Mouse (Mus musculus): ENCODE results near the gene Pck2.
A peak's percentile ranks its signal among the peaks of the same experiment; 100 is the strongest.

Pck2 gene

GRCm38 (mm10) chr14:55536116-55536745 lies 3.8 kb upstream of the Pck2 start:
- DNase-seq = no peak

- DNase-seq = peak; percentile 34 to 53
Measured at GRCm38 (mm10) chr14:55540787-55541321, 788 bp downstream of the Pck2 start.

GRCm38 (mm10) chr14:55542268-55542667 lies 2.2 kb downstream of the Pck2 start:
- no peak for DNase-seq

GRCm38 (mm10) chr14:55544334-55544733 lies 4.3 kb downstream of the Pck2 start:
- no peak for DNase-seq

- no peak for DNase-seq
Measured at GRCm38 (mm10) chr14:55550191-55550590, 10.1 kb downstream of the Pck2 start.

GRCm38 (mm10) chr14:55551347-55551746 lies 11.3 kb downstream of the Pck2 start:
- DNase-seq = no peak

- no peak for DNase-seq
Measured at GRCm38 (mm10) chr14:55551794-55552193, 11.7 kb downstream of the Pck2 start.

GRCm38 (mm10) chr14:55554635-55555034 lies 14.6 kb downstream of the Pck2 start:
- no peak for DNase-seq

GRCm38 (mm10) chr14:55555788-55556187 lies 15.7 kb downstream of the Pck2 start:
- no peak for DNase-seq

- DNase-seq = peak in 1 of 2 experiments; percentile 55
Measured at GRCm38 (mm10) chr14:55557003-55557402, 16.9 kb downstream of the Pck2 start.

GRCm38 (mm10) chr14:55557587-55557986 lies 17.5 kb downstream of the Pck2 start:
- DNase-seq = no peak

GRCm38 (mm10) chr14:55558740-55559448 lies 18.8 kb downstream of the Pck2 start:
- DNase-seq = no peak

- peak; percentile 77 to 86 for DNase-seq
Measured at GRCm38 (mm10) chr14:55559799-55560201, 19.7 kb downstream of the Pck2 start, which contains the start of gene Dcaf11. Dcaf11 (plus strand) TSS chr14:55560006.

- DNase-seq = peak; percentile 97 to 99
Measured at GRCm38 (mm10) chr14:55560202-55561073, 20.4 kb downstream of the Pck2 start, which contains the start of gene A730061H03Rik. A730061H03Rik (minus strand) TSS chr14:55560406.

- no peak for DNase-seq
Measured at GRCm38 (mm10) chr14:55561860-55562259, 21.8 kb downstream of the Pck2 start.

- DNase-seq = no peak
Measured at GRCm38 (mm10) chr14:55563249-55563648, 23.2 kb downstream of the Pck2 start.

GRCm38 (mm10) chr14:55565748-55566147 lies 25.7 kb downstream of the Pck2 start:
- no peak for DNase-seq

GRCm38 (mm10) chr14:55567496-55567895 lies 27.4 kb downstream of the Pck2 start:
- DNase-seq = no peak

GRCm38 (mm10) chr14:55570588-55570987 lies 30.5 kb downstream of the Pck2 start:
- DNase-seq = no peak

- DNase-seq = no peak
Measured at GRCm38 (mm10) chr14:55571760-55572159, 31.7 kb downstream of the Pck2 start.

- no peak for DNase-seq
Measured at GRCm38 (mm10) chr14:55575302-55575701, 35.2 kb downstream of the Pck2 start, which contains the start of gene Fitm1. Fitm1 (plus strand) TSS chr14:55575617.

GRCm38 (mm10) chr14:55575711-55576110 lies 35.6 kb downstream of the Pck2 start:
- no peak for DNase-seq

- DNase-seq = no peak
Measured at GRCm38 (mm10) chr14:55576376-55576775, 36.3 kb downstream of the Pck2 start.
